Mouse (Mus musculus) adrenal gland, adult 8-10 months (tissue): ENCODE results near the gene Cryab. TPM values are rescaled to one million over a fixed set of nuclear protein-coding genes. Genes with fewer than 3 reads are reported as not detected.

Experiments
- DNase-seq: peaks from one replicate; pipeline ENCODE4 v3.0.0; 2022
- total RNA-seq, 4 experiments: library from RNA; stranded (reverse); gene quantifications; 2 replicates each; pipeline ENCODE4 v1.2.4; 2022

Gene Cryab
- total RNA-seq, 4 experiments from 2014 or later: 26.8 to 60.1 (median 38.2) TPM

DNA sequence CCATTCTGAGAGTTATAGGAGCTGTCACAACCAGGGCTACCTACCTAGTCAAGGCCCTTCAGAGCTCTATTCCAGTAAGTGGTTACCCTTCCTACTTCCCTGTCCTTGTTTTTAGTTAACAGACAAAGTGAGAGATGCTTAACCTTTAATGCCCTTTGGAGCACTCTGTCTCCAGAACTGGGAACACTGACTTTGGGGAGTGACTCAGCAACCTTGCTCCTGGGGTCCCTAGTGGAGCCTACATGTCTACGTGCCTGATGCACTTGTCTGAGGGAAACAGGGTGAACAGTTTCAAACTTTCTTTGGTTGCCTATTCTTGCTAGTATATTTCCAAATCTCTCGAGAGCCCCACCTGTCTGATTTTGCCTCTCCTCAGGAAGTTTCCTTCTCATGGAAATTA, 8.4 kb upstream of the Cryab start:
- DNase-seq: no peak

DNA sequence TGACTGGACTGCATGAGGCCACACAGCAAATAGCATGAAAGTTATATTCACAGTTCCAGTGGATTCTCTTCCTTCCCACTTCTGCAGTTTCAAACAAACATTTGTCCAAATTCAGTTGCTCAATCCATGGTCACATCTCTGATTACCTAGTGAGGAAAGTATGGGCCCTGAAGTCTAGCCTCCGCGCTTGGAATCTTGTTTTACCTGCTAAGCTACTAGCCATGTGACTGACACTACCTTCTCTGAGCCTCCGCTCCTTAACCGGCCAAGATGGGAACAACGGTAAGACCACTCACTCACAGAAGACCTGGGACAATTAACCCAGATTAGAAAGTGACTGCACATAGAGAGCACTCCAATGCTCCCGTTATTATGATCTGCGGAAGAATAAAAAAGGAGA, 5.3 kb upstream of the Cryab start:
- DNase-seq: no peak

DNA sequence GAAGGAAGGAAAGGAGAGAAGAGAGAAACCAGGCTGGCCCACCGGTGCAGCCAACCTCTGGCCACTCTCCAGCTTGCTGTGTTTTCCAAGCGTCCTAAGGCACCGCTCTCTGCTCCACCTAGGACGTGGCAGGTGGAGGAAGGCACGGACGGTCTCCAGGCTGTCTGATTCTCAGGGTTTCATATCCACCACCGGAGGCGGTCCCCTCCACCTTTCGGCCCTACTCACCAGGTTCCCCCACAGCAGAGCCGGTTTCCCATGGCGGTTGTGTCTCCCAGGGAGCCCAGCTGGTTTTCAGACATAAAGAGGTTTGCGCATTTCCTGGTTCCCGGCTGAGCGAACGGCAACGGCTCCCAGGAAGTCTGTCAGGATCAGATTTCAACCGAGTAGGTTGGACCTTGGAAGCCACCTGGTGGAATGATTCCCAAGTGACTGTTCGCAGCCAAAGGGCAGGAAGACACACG, 4.9 kb upstream of the Cryab start, which contains the start of gene 2310030G06Rik:
TSS of gene 2310030G06Rik (minus strand) at position 323 of the 464 bp plus-strand sequence.
- DNase-seq: no peak

DNA sequence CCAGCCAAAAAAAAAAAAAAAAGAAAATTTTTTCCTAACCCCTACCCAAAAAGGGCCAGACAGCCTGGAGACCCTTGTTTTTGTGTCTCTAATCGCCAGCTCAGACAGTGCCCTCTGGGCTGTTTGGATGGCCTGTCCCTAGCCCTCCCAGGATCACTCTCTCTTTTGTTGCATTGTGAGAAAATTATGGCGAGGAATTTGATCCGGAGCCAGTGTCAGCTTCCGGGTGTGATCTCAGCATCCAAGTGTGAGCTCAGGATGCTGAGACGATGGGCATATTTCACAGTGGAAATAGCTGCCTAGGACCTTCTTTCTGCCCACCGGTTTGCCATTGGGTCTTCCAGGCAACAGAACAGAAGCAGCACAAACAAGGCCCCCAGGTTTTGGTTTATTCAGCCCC, 419 bp upstream of the Cryab start:
- no peak for DNase-seq

GRCm38 (mm10) chr9:50752054-50752602, 1.0 kb downstream of the Cryab start, which contains the start of gene Hspb2:
Gene Hspb2 (minus strand): TSS chr9:50752354.
- DNase-seq: no peak

DNA sequence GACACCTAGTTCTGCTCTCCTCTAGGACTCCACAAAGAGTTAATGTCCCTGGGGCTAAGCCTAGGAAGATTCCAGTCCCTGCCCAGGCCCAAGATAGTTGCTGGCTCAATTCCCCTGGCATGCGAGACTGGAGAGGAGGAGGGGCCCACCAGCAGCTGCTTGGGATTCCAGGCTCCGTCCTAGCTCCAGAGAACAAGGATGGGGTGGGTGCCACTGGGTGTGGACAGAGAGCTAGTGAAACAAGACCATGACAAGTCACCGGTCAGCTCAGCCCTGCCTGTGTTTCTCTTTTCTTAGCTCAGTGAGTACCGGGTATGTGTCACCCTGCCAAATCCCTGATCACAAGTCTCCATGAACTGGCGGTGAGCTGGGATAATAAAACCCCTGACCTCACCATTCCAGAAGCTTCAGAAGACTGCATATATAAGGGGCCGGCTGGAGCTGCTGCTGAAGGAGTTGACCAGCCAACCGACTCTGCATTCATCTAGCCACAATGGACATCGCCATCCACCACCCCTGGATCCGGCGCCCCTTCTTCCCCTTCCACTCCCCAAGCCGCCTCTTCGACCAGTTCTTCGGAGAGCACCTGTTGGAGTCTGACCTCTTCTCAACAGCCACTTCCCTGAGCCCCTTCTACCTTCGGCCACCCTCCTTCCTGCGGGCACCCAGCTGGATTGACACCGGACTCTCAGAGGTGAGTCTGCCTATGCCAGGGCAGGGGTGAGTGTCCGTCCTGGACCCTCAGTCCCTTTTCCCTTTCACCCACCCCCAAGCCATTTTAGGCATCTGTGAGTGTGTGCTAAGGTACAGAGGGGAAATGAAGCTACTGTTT, 1.9 kb downstream of the Cryab start:
- no peak for DNase-seq

DNA sequence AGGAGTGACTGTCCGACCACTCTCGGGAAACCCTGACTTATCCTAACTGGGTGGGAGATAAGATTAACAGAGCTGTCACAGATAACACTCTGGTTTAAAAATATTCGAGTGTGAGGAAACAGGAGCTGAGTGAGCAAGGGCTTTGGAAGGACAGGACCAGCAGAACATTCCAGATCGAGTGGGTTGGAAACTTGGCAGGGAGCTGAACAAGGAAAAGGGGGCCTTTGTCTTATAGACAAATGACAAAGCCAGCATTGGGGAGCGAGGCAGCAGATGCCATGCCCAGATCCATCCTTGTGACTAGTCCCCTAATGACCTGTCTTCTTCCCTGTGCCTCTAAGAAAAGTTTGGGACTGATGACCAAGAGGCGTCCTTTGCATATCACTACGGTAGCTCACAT, 2.8 kb downstream of the Cryab start:
- no peak for DNase-seq

DNA sequence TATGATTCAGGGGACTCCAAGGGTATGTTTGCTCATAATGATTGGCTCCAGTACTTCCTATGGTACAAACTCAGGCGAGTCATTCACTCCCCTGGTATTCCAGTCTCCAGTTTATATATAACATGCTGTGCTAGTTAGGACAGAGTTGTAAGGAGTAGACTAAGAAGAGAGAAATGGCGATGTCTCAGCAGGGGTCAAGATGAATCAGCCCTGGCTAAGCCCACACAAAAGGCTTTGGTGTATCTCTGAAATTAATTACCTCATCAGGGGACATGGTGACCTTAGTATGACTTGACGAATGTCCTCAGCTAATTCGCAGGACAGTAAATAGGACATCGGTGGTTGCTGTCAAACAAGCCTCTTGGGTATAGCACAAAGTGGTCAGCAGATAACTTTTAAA, 5.6 kb downstream of the Cryab start:
- no peak for DNase-seq

DNA sequence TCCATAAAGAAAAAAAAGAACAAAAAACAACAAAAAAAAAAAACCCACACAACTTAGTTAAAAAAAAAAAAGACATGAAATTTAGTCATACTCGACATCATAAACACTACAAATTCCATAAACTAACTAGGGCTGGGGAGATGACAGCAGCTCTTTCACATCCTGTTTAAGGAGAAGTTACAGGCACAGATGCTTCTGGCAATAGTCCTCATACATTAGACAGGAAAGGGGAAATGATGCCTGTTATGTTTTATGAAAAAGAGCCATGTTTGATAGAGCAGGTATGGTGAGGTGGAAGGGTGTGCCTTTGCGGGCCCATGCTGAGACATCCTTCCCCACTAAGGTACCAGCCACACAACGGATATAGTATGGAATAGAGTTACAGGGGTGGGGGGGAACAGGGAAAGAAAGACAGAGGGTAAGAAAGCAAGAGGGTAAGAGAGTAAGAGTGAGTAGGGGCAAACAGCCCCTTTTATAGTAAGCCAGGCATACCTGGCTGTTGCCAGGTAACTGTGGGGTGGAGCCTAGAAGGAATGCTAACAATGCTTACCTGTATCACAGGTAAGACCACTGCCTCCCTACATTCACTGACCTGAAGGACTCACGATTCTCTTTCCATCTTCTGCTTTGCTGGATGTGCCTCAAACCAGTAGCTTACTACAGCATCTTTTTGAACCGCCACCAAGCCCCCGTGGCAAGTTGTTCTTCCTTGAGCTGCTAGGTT, 10.6 kb downstream of the Cryab start:
- DNase-seq: no peak

GRCm38 (mm10) chr9:50763331-50763730, 12.2 kb downstream of the Cryab start:
- DNase-seq: no peak

- no peak for DNase-seq
These were observed 16.5 kb downstream of the Cryab start for GRCm38 (mm10) chr9:50767531-50768106.

DNA sequence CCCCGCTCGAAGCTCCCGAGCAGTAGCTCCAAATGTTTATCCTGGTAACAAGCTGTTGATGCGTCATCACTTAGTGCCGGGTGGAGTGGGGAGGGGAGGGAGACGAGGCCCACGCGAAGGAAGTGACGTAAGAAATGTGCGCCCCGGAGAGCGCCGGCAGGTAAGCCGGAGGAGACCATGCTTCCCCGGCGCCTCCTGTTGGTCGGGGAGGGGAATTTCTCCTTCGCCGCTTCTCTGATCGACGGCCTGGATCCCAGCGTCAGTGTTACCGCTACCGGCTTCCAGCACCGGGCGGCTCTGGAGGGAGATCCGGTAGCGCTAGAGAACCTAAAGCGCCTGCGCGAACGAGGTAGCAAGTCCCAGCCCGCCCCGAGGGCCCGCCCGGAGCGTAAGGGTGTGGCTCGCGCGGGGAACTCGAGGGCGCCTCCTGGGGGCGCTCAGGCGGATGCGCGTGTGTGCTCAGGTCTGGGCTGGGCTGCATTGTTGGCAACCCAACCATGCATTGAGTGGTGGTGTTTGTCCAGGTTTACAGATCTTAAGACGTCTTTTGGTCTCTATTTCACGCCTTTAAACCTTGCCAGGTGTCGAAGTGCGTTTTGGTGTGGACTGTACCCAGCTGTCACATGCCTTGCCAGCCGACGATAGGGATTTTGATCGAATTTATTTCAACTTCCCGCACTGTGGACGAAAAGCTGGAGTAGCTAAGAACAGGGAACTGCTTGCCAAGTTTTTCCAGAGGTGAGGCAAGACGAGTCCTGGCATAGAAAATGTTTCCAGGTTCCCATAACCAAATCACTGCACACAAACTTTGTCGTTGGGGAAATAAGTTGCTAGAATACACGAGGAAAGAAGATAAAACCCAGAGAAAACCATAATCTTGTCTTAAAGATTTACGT, 17.2 kb downstream of the Cryab start, which contains the start of gene Fdxacb1:
TSS of gene Fdxacb1 (plus strand) at position 130 of the 896 bp plus-strand sequence.
- peak; percentile 98 for DNase-seq

- DNase-seq: no peak
These were observed 18.9 kb downstream of the Cryab start for GRCm38 (mm10) chr9:50770011-50770410.

DNA sequence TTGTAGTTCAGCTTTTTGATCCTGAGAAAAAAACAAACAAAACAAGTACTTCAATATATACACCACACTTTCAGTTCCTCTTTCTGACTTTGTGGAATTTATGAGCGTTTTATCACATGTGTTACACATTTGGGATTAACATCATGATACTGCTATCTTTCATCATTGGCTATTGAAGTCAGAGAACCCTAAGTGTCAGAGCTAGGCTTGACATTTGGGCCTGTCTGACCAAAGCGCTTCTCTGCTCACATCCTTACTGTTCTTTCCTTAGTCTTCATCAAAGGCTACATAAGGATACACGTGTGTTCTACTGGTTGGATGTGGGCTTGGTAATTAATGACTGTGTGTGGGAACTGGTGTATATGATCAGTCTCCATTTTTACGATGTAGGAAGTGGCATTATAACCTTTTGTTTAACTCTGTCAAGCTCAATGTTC, 22.9 kb downstream of the Cryab start:
- no peak for DNase-seq

- peak; percentile 77 for DNase-seq
These were observed 24.0 kb downstream of the Cryab start, which contains the start of the genes Alg9 and 1110032A03Rik for GRCm38 (mm10) chr9:50774991-50775612. Gene Alg9 (plus strand): TSS chr9:50775019. Gene 1110032A03Rik (minus strand): TSS chr9:50775520.

DNA sequence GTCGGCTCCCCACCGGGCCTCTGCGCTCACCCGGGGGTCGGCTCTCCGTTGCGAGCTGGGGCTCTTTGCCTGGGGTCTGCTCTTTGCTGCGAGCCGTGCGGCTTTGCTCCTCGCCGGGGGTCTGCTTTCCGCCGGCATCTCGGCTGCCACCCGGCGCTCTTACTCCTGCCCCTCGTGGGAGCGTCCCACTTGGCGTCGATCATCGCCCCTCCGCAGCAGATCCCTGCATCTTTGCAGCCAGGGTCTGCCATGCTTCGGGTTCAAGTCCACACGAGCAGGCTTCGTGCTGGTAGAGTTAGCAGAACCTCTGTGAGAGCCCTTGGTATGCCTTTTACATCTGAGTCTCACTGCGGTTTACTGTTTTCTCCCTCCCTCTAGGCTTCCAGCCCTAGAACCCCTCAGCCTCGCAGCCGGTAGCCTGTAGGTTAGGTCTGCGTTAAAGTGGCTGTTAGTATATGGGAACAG, 24.6 kb downstream of the Cryab start:
- DNase-seq: no peak

DNA sequence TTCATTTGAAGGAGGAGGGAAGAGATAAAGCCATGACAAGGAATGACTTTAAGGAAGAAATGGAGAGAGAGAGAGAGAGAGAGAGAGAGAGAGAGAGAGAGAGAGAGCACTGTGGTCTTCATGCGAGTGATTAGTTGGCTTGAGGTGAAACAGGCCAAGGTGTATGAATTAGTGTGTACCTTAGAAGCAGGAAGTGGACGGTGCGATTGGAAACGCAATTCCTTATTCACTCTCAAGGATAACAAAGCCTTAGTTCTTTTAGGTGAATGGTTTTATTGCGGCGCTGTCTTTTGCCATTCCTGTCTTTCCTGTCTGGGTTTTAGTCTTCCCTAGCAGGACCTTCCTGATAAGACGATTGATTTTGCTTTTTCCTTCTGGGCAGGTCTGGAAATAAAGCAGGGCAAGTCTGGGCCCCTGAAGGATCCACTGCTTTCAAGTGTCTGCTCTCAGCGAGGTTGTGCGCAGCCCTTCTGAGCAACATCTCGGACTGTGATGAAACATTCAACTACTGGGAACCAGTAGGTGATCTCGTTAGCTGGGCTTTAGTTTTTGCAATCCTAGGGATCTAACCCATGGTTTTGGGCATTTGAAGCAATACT, 25.1 kb downstream of the Cryab start:
- no peak for DNase-seq

DNA sequence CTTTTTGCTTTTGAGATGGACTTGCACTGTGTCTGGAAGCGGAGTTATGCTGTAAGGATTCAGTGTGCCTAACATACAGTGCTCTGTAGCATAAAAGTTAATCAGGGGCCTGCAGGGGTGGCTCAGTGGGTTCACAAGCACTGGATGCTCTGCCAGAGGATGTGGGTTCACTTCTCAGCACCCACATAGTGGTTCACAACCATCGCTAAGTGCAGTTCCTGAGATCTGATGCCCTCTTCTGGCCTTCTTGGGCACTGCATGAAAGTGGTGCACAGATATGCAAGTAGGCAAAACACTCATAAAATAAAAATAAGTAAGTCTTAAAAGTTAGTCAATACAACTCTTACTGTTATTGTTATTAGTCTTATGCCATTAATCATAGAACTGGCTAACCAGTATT, 31.0 kb downstream of the Cryab start:
- DNase-seq: no peak

DNA sequence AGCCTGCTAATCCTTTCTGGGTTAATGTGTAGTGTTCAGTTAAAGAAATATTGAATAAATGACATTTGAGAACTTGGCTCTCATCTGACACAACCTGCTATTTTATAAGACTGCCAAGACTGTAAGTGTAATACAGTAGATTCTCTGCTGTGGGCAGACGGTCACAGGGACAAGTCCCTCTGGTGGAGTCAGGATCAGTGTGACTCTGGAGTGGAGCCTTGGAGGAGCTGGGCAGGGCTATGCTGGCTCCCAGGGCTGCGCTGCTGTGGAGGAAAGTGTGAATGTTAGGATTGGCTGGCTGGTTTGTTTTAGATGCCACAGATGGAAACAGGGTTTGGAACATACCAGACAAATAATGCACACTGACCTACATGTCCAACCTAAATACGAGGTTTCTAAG, 44.1 kb downstream of the Cryab start:
- DNase-seq: no peak

GRCm38 (mm10) chr9:50796776-50797175, 45.7 kb downstream of the Cryab start:
- no peak for DNase-seq
